Mouse (Mus musculus) neural tube, embryonic 11.5 days (tissue): ENCODE data around the gene Gcnt1. TPM values are rescaled to one million over a fixed set of nuclear protein-coding genes. Genes with fewer than 3 reads are reported as not detected.

Experiments
- ATAC-seq: fragments of 200-750 bp; cut with Nextera tagmentation; 2 replicates; pipeline ENCODE4 v1.8.0; 2017; ENCODE audit warnings: moderate number of reproducible peaks, mild to moderate bottlenecking, moderate TSS enrichment, moderate library complexity; ENCODE audit not compliant: insufficient read depth, low FRiP score, low TSS enrichment
- DNase-seq: peaks from one replicate; pipeline ENCODE4 v3.0.0-alpha.2; 2015; ENCODE audit warnings: low spot score
- H3K27ac ChIP-seq: fragments of 300-500 bp; sonication (generic); 2 replicates; pipeline ENCODE4 v1.5.1; 2014; ENCODE audit warnings: low read depth, mild to moderate bottlenecking, low read length
- H3K27me3 ChIP-seq: fragments of 300-500 bp; sonication (generic); 2 replicates; pipeline ENCODE4 v1.6.1; 2014; ENCODE audit warnings: mild to moderate bottlenecking, low read length, mixed read lengths; ENCODE audit not compliant: control insufficient read depth, insufficient read depth
- H3K36me3 ChIP-seq: fragments of 300-500 bp; sonication (generic); 2 replicates; pipeline ENCODE4 v1.6.1; 2014; ENCODE audit warnings: mild to moderate bottlenecking, low read length, moderate library complexity, mixed read lengths; ENCODE audit not compliant: control insufficient read depth, insufficient read depth
- H3K4me1 ChIP-seq: fragments of 300-500 bp; sonication (generic); 2 replicates; pipeline ENCODE4 v1.6.1; 2014; ENCODE audit warnings: low read length, mixed read lengths; ENCODE audit not compliant: control insufficient read depth, insufficient read depth
- H3K4me2 ChIP-seq: fragments of 300-500 bp; sonication (generic); 2 replicates; pipeline ENCODE4 v1.6.1; 2014; ENCODE audit warnings: low read depth, mild to moderate bottlenecking, moderate library complexity
- H3K4me3 ChIP-seq: fragments of 300-500 bp; sonication (generic); 2 replicates; pipeline ENCODE4 v1.5.1; 2014; ENCODE audit warnings: low read depth, low read length
- H3K9ac ChIP-seq: fragments of 300-500 bp; sonication (generic); 2 replicates; pipeline ENCODE4 v1.6.1; 2014; ENCODE audit warnings: mild to moderate bottlenecking, low read length
- H3K9me3 ChIP-seq: fragments of 300-500 bp; sonication (generic); 2 replicates; pipeline ENCODE4 v1.6.1; 2016; ENCODE audit warnings: low read length; ENCODE audit not compliant: control insufficient read depth
- whole genome bisulfite sequencing: fragments of 180-500 bp; shearing (Covaris S2); extraction: QIAGEN DNeasy Blood & Tissue Kit; methylation state at CpG from one replicate; pipeline ENCODE4 v1.1.7; 2014; 5-methylcytosine and 5-hydroxymethylcytosine counted together
- polyA plus RNA-seq: library from polyadenylated mRNA; unstranded; fragments of >200 nt; fragmentation: Nextera tagmentation; extraction: Ambion mirVana; gene quantifications from 2 replicates; pipeline ENCODE4 v1.2.1, GENCODE M21; 2014

Gene Gcnt1
- polyA plus RNA-seq, 1 experiment from 2014 or later, result 9.6 TPM

GRCm38 (mm10) chr19:17357391-17357790, 15.3 kb downstream of the Gcnt1 start:
- no peak overlapping the region for H3K4me3 ChIP-seq
- H3K27me3 ChIP-seq, result no peaks in the 10 kb centered on the region; the same call in 1 of the 2 replicates
- H3K36me3 ChIP-seq, result no peaks in the 10 kb centered on the region
- H3K4me1 ChIP-seq, result no peaks in the 10 kb centered on the region
- no peak overlapping the region for H3K9ac ChIP-seq
- WGBS, result 45% methylated on average over 3 of the region's 3 CpGs
- H3K27ac ChIP-seq, result no peak overlapping the region
- no peaks in the 10 kb centered on the region for H3K9me3 ChIP-seq
- H3K4me2 ChIP-seq, result no peak overlapping the region
- ATAC-seq, result no peak
- DNase-seq, result no peak

DNA sequence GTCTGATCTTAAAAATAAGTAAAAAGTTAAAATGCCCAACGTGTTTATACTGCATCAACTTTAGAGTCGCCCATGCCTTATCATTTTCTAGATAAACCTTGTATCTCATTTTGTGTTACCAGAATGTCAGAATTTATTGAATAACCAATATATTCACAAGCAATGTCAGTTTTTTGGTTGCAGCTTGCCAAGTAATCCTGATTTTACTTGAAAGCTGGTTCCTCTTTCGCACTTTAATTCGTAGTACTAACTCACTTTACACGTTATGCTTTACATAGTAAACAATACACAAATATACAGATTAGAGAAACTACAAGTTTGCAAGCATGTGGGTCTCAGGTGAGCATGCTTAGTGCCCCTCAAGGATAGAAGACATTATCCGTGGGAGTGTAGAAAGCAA, 15.7 kb downstream of the Gcnt1 start:
- Histone ChIP-seq H3K4me2 (peak overlapping the region; percentile 87), H3K27me3 (no peaks in the 10 kb centered on the region; the same call in 1 of the 2 replicates)
- WGBS, result 74% methylated on average over 6 of the region's 6 CpGs

GRCm38 (mm10) chr19:17355950-17356867, 16.4 kb downstream of the Gcnt1 start:
- Histone ChIP-seq H3K27ac (no peak overlapping the region), H3K9me3 (no peaks in the 10 kb centered on the region), H3K4me1 (no peaks in the 10 kb centered on the region), H3K4me2 (peak overlapping the region; percentile 87), H3K36me3 (no peaks in the 10 kb centered on the region), H3K9ac (peak overlapping the region; percentile 29), H3K4me3 (peak overlapping the region; percentile 47), H3K27me3 (no peaks in the 10 kb centered on the region; the same call in 1 of the 2 replicates)
- ATAC-seq (peak; percentile 85), DNase-seq (peak; percentile 72)
- 2% methylated on average over 50 of the region's 50 CpGs for WGBS

More for the DNA sequence above, 15.7 kb downstream of the Gcnt1 start:
- Histone ChIP-seq H3K4me1 (no peaks in the 10 kb centered on the region), H3K9ac (no peak overlapping the region), H3K9me3 (no peaks in the 10 kb centered on the region), H3K4me3 (no peak overlapping the region), H3K36me3 (no peaks in the 10 kb centered on the region), H3K27ac (no peak overlapping the region)
- DNase-seq, result no peak
- ATAC-seq, result no peak

GRCm38 (mm10) chr19:17355361-17355760, 17.3 kb downstream of the Gcnt1 start:
- Histone ChIP-seq H3K36me3 (no peaks in the 10 kb centered on the region), H3K9me3 (no peaks in the 10 kb centered on the region), H3K27ac (no peak overlapping the region), H3K4me3 (peak overlapping the region; percentile 47; the same call in 1 of the 2 replicates), H3K9ac (no peak overlapping the region), H3K4me2 (no peak overlapping the region; the same call in 1 of the 2 replicates), H3K27me3 (no peaks in the 10 kb centered on the region; the same call in 1 of the 2 replicates), H3K4me1 (no peaks in the 10 kb centered on the region)
- DNase-seq (no peak), ATAC-seq (no peak)
- 44% methylated on average over 4 of the region's 4 CpGs for WGBS

GRCm38 (mm10) chr19:17354797-17355196, 17.8 kb downstream of the Gcnt1 start:
- Histone ChIP-seq H3K9me3 (no peaks in the 10 kb centered on the region), H3K4me3 (no peak overlapping the region), H3K4me2 (no peak overlapping the region), H3K27ac (no peak overlapping the region), H3K36me3 (no peaks in the 10 kb centered on the region), H3K9ac (no peak overlapping the region), H3K4me1 (no peaks in the 10 kb centered on the region), H3K27me3 (no peaks in the 10 kb centered on the region; the same call in 1 of the 2 replicates)
- DNase-seq (no peak), ATAC-seq (no peak)
- 61% methylated on average over 4 of the region's 4 CpGs for WGBS

- ATAC-seq (no peak), DNase-seq (no peak)
- no peak overlapping the region for H3K4me2 ChIP-seq
- H3K4me1 ChIP-seq, result no peaks in the 10 kb centered on the region
- no peak overlapping the region for H3K4me3 ChIP-seq
- H3K36me3 ChIP-seq, result no peaks in the 10 kb centered on the region
- H3K27ac ChIP-seq, result no peak overlapping the region
- WGBS, result 79% methylated on average over 4 of the region's 4 CpGs
- no peak overlapping the region for H3K9ac ChIP-seq
- no peaks in the 10 kb centered on the region for H3K9me3 ChIP-seq
- no peaks in the 10 kb centered on the region; the same call in 1 of the 2 replicates for H3K27me3 ChIP-seq
Observed at GRCm38 (mm10) chr19:17354362-17354761, 18.3 kb downstream of the Gcnt1 start.

DNA sequence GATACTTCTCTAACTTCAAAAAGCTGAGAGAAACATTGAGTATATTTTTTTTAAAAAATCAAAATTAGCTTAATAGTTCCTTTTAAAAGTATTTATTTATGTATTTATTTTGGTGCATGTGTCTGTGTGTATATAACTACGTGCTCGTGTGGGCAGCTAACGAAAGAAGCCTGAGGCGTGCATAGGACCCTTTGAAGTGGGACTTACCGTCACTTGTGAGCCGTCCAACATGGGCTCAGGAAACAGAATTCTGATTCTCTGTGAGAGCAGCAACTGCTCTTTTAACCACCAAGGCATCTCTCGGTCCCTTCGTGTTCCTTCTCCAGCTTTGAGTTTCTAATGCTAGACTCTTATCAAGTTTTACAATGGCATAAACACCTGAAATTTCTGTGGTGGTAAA, 18.9 kb downstream of the Gcnt1 start:
- Histone ChIP-seq H3K9me3 (no peaks in the 10 kb centered on the region), H3K36me3 (no peaks in the 10 kb centered on the region), H3K27me3 (no peaks in the 10 kb centered on the region; the same call in 1 of the 2 replicates), H3K27ac (no peak overlapping the region), H3K9ac (no peak overlapping the region), H3K4me2 (no peak overlapping the region), H3K4me3 (no peak overlapping the region), H3K4me1 (no peaks in the 10 kb centered on the region)
- DNase-seq, result no peak
- WGBS, result 79% methylated on average over 8 of the region's 8 CpGs
- ATAC-seq, result no peak

DNA sequence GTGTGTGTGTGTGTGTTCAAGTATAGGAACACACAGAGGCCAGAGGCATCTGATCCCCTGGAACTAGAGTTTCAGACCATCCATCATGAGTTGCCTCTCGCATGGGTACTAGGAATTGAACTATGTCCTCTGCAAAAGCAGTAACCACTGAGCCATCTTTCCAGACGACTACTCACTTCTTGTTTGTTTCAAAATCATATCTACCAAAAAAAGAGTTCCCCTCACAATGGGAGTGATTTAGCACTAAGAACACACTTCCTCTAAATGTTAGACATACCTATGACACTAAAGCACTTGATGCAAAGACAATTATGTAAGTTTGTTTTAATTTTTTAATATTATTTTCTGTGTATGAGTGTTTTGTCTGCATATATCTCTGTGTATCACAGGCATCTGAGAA, 24.8 kb downstream of the Gcnt1 start:
- H3K9me3 ChIP-seq, result no peaks in the 10 kb centered on the region
- DNase-seq, result no peak
- H3K4me2 ChIP-seq, result no peak overlapping the region
- no peak overlapping the region for H3K27ac ChIP-seq
- no peaks in the 10 kb centered on the region for H3K27me3 ChIP-seq
- no peak for ATAC-seq
- H3K4me1 ChIP-seq, result no peaks in the 10 kb centered on the region
- H3K4me3 ChIP-seq, result no peak overlapping the region
- no peak overlapping the region for H3K9ac ChIP-seq
- 83% methylated on average over 2 of the region's 2 CpGs for WGBS
- no peaks in the 10 kb centered on the region for H3K36me3 ChIP-seq
